Mouse (Mus musculus) G1E (cell line): ENCODE results near the gene Col26a1.

Experiments
- CTCF ChIP-seq: IDR thresholded peaks from 2 replicates; pipeline ENCODE4 v1.5.1; 2012; ENCODE audit warnings: low read depth, low read length, inconsistent platforms, mixed read lengths
- GATA1 ChIP-seq: IDR thresholded peaks from 2 replicates; pipeline ENCODE4 v1.6.1; 2012; ENCODE audit warnings: borderline replicate concordance, low read length, inconsistent platforms, mixed read lengths

DNA sequence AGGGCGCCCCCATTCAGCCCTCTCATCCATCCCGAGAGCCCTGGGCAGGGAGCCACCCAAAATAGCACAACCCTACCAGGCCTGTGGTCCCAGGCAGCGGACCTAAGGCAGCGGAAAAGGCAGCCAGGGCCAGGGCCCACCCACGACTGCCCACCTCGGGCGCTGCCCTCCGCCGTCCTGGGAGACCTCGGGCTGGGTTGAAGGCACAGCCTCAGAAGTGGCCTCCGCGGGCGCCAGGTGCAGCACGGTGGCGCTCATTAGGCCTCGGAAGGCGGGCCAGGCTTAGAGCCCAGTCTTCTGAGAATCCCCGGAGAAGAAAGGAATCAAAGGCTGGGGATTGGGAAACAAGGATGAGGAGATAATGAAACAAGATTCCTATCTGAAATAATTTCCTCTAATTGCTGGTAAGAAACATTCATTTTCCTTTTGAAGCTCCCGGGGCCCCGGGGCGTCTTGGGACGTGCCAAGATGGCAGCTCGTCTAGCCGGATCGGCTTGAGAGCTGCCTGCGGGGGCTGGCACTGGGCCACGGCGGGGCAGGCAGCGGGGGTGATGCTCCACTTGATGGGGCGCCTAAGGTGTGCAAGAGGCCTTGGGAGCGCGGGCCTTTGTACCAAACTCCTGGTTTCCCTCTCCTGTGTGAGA, 168.7 kb downstream of the Col26a1 start:
- TF ChIP-seq GATA1 (no peak), CTCF (no peak)
